Mouse (Mus musculus) hindbrain, postnatal 0 days (tissue): ENCODE results near the gene Msmb. TPM values are rescaled to one million over a fixed set of nuclear protein-coding genes. Genes with fewer than 3 reads are reported as not detected.
A peak's percentile ranks its signal among the peaks of the same experiment; 100 is the strongest.

ENCODE experiments used
- ATAC-seq: fragments of 200-750 bp; cut with Nextera tagmentation; 2 replicates; pipeline ENCODE4 v1.8.0; 2017; ENCODE audit warnings: mild to moderate bottlenecking, moderate TSS enrichment, moderate library complexity
- DNase-seq: peaks from one replicate; pipeline ENCODE4 v3.0.0-alpha.2; 2015; ENCODE audit warnings: low spot score
- H3K27ac ChIP-seq: fragments of 300-500 bp; sonication (generic); 2 replicates; pipeline ENCODE4 v1.5.1; 2014; ENCODE audit warnings: mild to moderate bottlenecking
- H3K27me3 ChIP-seq: fragments of 300-500 bp; sonication (generic); 2 replicates; pipeline ENCODE4 v1.6.1; 2014; ENCODE audit warnings: low read length, mixed read lengths; ENCODE audit not compliant: insufficient read depth
- H3K36me3 ChIP-seq: fragments of 300-500 bp; sonication (generic); 2 replicates; pipeline ENCODE4 v1.6.1; 2014; ENCODE audit warnings: low read length, mixed read lengths; ENCODE audit not compliant: insufficient read depth
- H3K4me1 ChIP-seq: fragments of 300-500 bp; sonication (generic); 2 replicates; pipeline ENCODE4 v1.6.1; 2014; ENCODE audit warnings: antibody characterized with exemption, low read length, mixed read lengths; ENCODE audit not compliant: insufficient read depth
- H3K4me2 ChIP-seq: fragments of 300-500 bp; sonication (generic); 2 replicates; pipeline ENCODE4 v1.6.1; 2014; ENCODE audit warnings: low read depth, mild to moderate bottlenecking, low read length, moderate library complexity, mixed read lengths
- H3K4me3 ChIP-seq: fragments of 300-500 bp; sonication (generic); 2 replicates; pipeline ENCODE4 v1.5.1; 2014; ENCODE audit warnings: low read length
- H3K9ac ChIP-seq: fragments of 300-500 bp; sonication (generic); replicated peaks from 2 replicates; pipeline ENCODE4 v1.6.1; 2014; ENCODE audit warnings: mild to moderate bottlenecking, low read length, moderate library complexity, mixed read lengths
- H3K9me3 ChIP-seq: fragments of 300-500 bp; sonication (generic); 2 replicates; pipeline ENCODE4 v1.6.1; 2016; ENCODE audit warnings: low read length, mixed read lengths
- CTCF ChIP-seq: IDR thresholded peaks from 2 replicates; pipeline ENCODE4 v1.5.1; 2016; ENCODE audit warnings: antibody characterized with exemption, control low read depth, low read depth
- WGBS: fragments of 180-500 bp; shearing (Covaris S2); extraction: QIAGEN DNeasy Blood & Tissue Kit; methylation state at CpG from one replicate; pipeline ENCODE4 v1.1.7; 2014; 5-methylcytosine and 5-hydroxymethylcytosine counted together
- polyA plus RNA-seq: library from polyadenylated mRNA; unstranded; fragments of >200 nt; fragmentation: Nextera tagmentation; extraction: Ambion mirVana; gene quantifications from 2 replicates; pipeline ENCODE4 v1.2.1, GENCODE M21; 2015
- total RNA-seq: library from RNA; depleted of rRNA; stranded (reverse); fragments of >200 nt; gene quantifications from 2 replicates; pipeline ENCODE4 v1.2.3, GENCODE M21; 2014

Msmb gene
- total and polyA plus RNA-seq, 2 experiments from 2014 or later: not detected

- no peak overlapping the region for H3K9ac ChIP-seq
- no peak for TF ChIP-seq CTCF
- H3K27me3 ChIP-seq: no peaks in the 10 kb centered on the region
- H3K4me1 ChIP-seq: no peaks in the 10 kb centered on the region
- ATAC-seq: no peak
- H3K9me3 ChIP-seq: 0 out of 2 replicates have a peak, but pooled peaks cover 4% of the 10 kb centered on the region
- DNase-seq: no peak
- no peak overlapping the region for H3K4me2 ChIP-seq
- H3K27ac ChIP-seq: no peak overlapping the region
- H3K4me3 ChIP-seq: no peak overlapping the region
- 86% methylated on average over 7 of the region's 7 CpGs for WGBS
- H3K36me3 ChIP-seq: no peaks in the 10 kb centered on the region
Measured at GRCm38 (mm10) chr14:32145809-32146511, 4.1 kb downstream of the Msmb start.

GRCm38 (mm10) chr14:32146578-32146977 is 4.8 kb downstream of the Msmb start:
- no peak for TF ChIP-seq CTCF

GRCm38 (mm10) chr14:32150872-32151271 is 9.0 kb downstream of the Msmb start:
- H3K4me1 ChIP-seq: no peaks in the 10 kb centered on the region
- 0 out of 2 replicates have a peak, but pooled peaks cover 4% of the 10 kb centered on the region for H3K9me3 ChIP-seq
- no peak overlapping the region for H3K4me3 ChIP-seq
- WGBS: 95% methylated on average over 2 of the region's 2 CpGs
- TF ChIP-seq CTCF: no peak
- H3K4me2 ChIP-seq: no peak overlapping the region
- H3K27ac ChIP-seq: no peak overlapping the region
- H3K9ac ChIP-seq: no peak overlapping the region
- H3K36me3 ChIP-seq: no peaks in the 10 kb centered on the region
- DNase-seq (no peak), ATAC-seq (no peak)
- H3K27me3 ChIP-seq: no peaks in the 10 kb centered on the region

More at GRCm38 (mm10) chr14:32146578-32146977, 4.8 kb downstream of the Msmb start:
- Histone ChIP-seq H3K27ac (no peak overlapping the region), H3K9me3 (0 out of 2 replicates have a peak, but pooled peaks cover 4% of the 10 kb centered on the region), H3K4me2 (no peak overlapping the region), H3K9ac (no peak overlapping the region), H3K27me3 (no peaks in the 10 kb centered on the region), H3K4me1 (no peaks in the 10 kb centered on the region), H3K4me3 (no peak overlapping the region), H3K36me3 (no peaks in the 10 kb centered on the region)
- 57% methylated on average over 2 of the region's 2 CpGs for WGBS
- no peak for ATAC-seq
- no peak for DNase-seq

GRCm38 (mm10) chr14:32152243-32152965 is 10.6 kb downstream of the Msmb start:
- H3K27me3 ChIP-seq: no peaks in the 10 kb centered on the region
- TF ChIP-seq CTCF: no peak
- peak; percentile 5 for DNase-seq

GRCm38 (mm10) chr14:32153156-32153555 is 11.3 kb downstream of the Msmb start:
- H3K27ac ChIP-seq: no peak overlapping the region
- H3K4me1 ChIP-seq: no peaks in the 10 kb centered on the region
- no peak for TF ChIP-seq CTCF
- WGBS: 91% methylated on average over 2 of the region's 2 CpGs
- ATAC-seq (no peak), DNase-seq (no peak)
- H3K36me3 ChIP-seq: no peaks in the 10 kb centered on the region
- 0 out of 2 replicates have a peak, but pooled peaks cover under 1% of the 10 kb centered on the region for H3K9me3 ChIP-seq
- H3K4me2 ChIP-seq: no peak overlapping the region
- H3K4me3 ChIP-seq: no peak overlapping the region
- no peak overlapping the region for H3K9ac ChIP-seq
- H3K27me3 ChIP-seq: no peaks in the 10 kb centered on the region

More at GRCm38 (mm10) chr14:32152243-32152965, 10.6 kb downstream of the Msmb start:
- WGBS: 91% methylated on average over 18 of the region's 18 CpGs
- no peak overlapping the region for H3K4me2 ChIP-seq
- H3K9me3 ChIP-seq: 0 out of 2 replicates have a peak, but pooled peaks cover 4% of the 10 kb centered on the region
- no peaks in the 10 kb centered on the region for H3K4me1 ChIP-seq
- no peak overlapping the region for H3K27ac ChIP-seq
- no peak overlapping the region for H3K9ac ChIP-seq
- ATAC-seq: no peak
- H3K4me3 ChIP-seq: no peak overlapping the region
- no peaks in the 10 kb centered on the region for H3K36me3 ChIP-seq

GRCm38 (mm10) chr14:32154758-32155157 is 12.9 kb downstream of the Msmb start:
- Histone ChIP-seq H3K4me2 (no peak overlapping the region), H3K4me1 (no peaks in the 10 kb centered on the region), H3K4me3 (no peak overlapping the region), H3K27me3 (no peaks in the 10 kb centered on the region), H3K27ac (no peak overlapping the region), H3K36me3 (no peaks in the 10 kb centered on the region), H3K9me3 (no peaks in the 10 kb centered on the region), H3K9ac (no peak overlapping the region)
- TF ChIP-seq CTCF: no peak
- no peak for DNase-seq
- no peak for ATAC-seq
- 89% methylated on average over 6 of the region's 6 CpGs for WGBS
